Mouse (Mus musculus) heart, postnatal 4 days (tissue): ENCODE results near the gene Tchh. TPM values are rescaled to one million over a fixed set of nuclear protein-coding genes. Genes with fewer than 3 reads are reported as not detected.
"Not testable (repeated sequence)": the region's sequence is repeated elsewhere in the genome, so short reads cannot be mapped to it uniquely, and the experiment has no call there.

Experiments used
- DNase-seq: peaks from one replicate; pipeline ENCODE4 v3.0.0; 2021
- microRNA-seq, 2 experiments: library from miRNA; unstranded; fragments of <30 nt; microRNA quantifications; one replicate each; pipeline ENCODE4 v1.2.0; 2021 to 2022
- total RNA-seq, 2 experiments: library from RNA; stranded (reverse); gene quantifications; 2 replicates each; pipeline ENCODE4 v1.2.3; 2021

The Tchh gene
- total RNA-seq, 2 experiments from 2014 or later: 0.20 to 0.26 TPM

DNA sequence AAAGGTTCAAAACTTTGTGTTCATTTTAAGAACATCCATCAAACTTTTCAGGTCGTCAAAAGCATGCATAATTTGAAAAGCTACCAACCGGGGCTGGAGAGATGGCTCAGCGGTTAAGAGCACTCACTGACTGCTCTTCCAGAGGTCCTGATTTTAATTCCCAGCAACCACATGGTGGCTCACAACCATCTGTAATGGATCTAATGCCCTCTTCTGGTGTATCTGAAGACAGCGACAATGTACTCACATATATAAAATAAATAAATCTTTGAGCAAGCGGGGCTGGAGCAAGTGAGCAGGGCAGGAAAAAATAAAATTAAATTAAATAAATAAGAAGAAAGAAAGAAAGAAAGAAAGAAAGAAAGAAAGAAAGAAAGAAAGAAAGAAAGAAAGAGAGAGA is 52.6 kb downstream of the Tchh start:
- DNase-seq: not testable (repeated sequence)

DNA sequence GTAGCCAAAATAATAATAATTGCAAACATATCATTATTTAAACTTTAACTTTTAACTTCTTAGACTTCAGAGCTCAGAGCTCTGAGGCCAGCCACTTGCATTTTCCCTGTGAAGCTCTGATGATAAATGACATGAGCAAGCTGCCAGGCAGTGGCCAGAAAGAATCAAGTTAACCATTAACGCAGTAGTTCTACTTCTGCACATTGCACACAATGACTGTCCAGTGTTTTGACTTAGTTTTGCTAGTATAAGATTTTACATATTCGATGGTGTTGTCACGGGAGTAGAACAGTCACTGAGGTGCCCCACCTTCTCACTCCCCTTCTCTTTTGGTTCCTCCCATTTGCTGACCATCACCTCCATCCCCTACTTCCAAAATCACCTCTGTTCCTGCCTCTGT is 55.0 kb downstream of the Tchh start:
- no peak for DNase-seq

Small RNAs within 50 kb of the gene (microRNA-seq; reads per million reads assigned to microRNA genes)
- 0 reads per million in 2 experiments for gene Gm22752

Other genes starting within 250 kb of the Tchh start
- not detected for gene Flg2, start 245.1 kb upstream of the Tchh start, total RNA-seq
- not detected for gene Flg, start 168.8 kb upstream of the Tchh start, total RNA-seq
- gene Hrnr, start 122.6 kb upstream of the Tchh start, total RNA-seq: not detected
- not detected for gene Rptn, start 48.6 kb upstream of the Tchh start, total RNA-seq
- not detected for gene Tchhl1, start 26.4 kb downstream of the Tchh start, total RNA-seq
- gene S100a11, start 78.2 kb downstream of the Tchh start, total RNA-seq: 100 to 1,000 TPM; 243 to 300 TPM
- gene S100a10, start 112.8 kb downstream of the Tchh start, total RNA-seq: 100 to 1,000 TPM; 174 to 179 TPM
- not detected for gene Tdpoz2, start 210.4 kb downstream of the Tchh start, total RNA-seq
- gene Tdpoz1, start 234.0 kb downstream of the Tchh start, total RNA-seq: not detected